Mouse (Mus musculus) urinary bladder, adult 2 months (tissue): ENCODE measurements around the gene Olfr1279. TPM values are rescaled to one million over a fixed set of nuclear protein-coding genes. Genes with fewer than 3 reads are reported as not detected.
"Not testable (repeated sequence)": the region's sequence is repeated elsewhere in the genome, so short reads cannot be mapped to it uniquely, and the experiment has no call there.

Experiments used
- DNase-seq: peaks from one replicate; pipeline ENCODE4 v3.0.0; 2022; ENCODE audit warnings: low spot score
- polyA plus RNA-seq: library from polyadenylated mRNA; depleted of rRNA; stranded (reverse); fragments of >200 nt; gene quantifications from 2 replicates; pipeline ENCODE4 v1.2.3, GENCODE M21; 2012; rRNA removed

The Olfr1279 gene
- not detected in 2 replicates for polyA plus RNA-seq

DNA sequence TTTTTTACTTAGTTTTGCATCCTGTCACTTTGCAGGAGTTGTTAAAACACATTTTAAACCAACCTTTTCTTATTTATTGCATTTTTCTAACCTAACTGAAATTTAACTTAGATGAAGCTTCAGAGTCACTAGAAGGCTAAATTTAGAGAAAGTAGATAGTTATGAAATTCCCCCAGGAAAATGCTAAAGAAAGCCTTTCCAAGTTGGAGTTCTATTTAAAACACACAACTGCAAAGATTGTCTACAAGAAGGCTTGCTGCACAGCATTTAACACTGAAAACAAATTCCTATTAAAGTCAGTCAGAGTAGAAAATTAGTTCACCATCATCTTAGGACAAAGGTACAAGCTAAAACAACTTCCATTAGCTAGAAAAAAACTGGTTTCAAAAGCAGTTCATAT, at the start of gene Olfr1279:
Gene Olfr1279 (plus strand): TSS at position 262 of the 400 bp plus-strand sequence.
- DNase-seq = no peak

DNA sequence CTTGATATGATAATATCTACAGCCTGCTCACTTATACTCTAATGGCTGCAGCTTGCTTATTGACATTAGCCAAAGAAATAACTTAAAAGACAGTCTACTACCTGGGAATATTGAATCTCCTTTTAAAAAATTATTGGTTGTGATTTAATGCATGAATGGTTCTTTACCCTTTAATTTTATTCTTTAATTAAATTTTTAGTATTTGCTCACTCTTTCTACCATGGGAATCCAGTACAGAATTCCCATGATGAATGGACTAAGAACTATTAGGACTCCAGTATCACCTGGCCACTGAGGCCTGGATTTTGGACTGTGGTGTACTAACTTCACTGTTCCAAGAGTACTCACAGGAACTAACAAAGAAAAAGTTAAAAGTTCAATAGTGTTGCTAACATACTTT, 46.2 kb upstream of the Olfr1279 start, which contains the start of gene Olfr1276:
Gene Olfr1276 (plus strand): TSS at position 301 of the 400 bp plus-strand sequence.
- no peak for DNase-seq

- no peak for DNase-seq
Observed at GRCm38 (mm10) chr2:111274006-111274405, 26.4 kb upstream of the Olfr1279 start, which contains the start of gene Olfr1277. Gene Olfr1277, minus strand, starts transcription at chr2:111274106.

- DNase-seq = no peak
Observed at GRCm38 (mm10) chr2:111289836-111290235, 10.6 kb upstream of the Olfr1279 start, which contains the start of gene Olfr1278. Gene Olfr1278, plus strand, starts transcription at chr2:111290136.

GRCm38 (mm10) chr2:111298541-111298940, 1.9 kb upstream of the Olfr1279 start:
- DNase-seq = no peak

DNA sequence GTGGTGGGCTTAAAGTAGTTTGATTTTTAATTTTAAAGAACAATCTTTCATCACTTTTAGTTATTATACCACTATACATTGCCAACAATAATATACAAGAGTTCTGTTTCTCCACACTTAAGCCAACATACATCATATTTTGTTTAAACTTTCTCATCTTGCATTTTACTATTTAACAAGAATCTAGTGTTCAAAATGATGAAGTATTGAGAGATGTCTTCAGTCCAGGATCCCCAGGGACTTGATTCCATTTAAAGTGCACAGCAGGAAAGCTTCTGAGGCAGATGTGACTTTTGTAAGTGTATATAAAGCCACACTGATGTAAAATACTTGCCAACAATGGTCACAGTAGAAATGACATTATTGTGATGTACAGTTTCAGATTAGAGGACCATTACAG, 13.3 kb downstream of the Olfr1279 start, which contains the start of gene Olfr1280:
Gene Olfr1280 (plus strand): TSS at position 301 of the 400 bp plus-strand sequence.
- DNase-seq = no peak

DNA sequence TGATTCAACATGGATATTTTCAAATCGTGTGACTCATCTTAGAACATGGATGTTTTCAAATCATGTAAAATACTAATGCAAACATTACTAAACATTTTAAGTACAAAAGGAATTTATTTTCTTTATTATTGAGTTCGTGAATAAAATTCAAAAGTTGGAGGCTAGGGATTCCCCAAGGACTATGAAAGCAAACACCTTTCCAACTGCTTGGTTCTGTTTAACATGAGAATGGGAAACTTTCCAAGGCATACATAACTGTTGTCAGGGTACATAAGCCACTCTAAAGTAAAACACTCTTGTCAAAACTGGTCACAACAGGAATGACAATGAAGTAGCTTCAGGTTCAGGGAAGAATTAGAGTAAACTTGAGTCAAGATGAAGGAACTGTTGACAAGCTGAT, 25.8 kb downstream of the Olfr1279 start, which contains the start of gene Olfr1281:
Gene Olfr1281 (plus strand): TSS at position 301 of the 400 bp plus-strand sequence.
- DNase-seq = no peak

GRCm38 (mm10) chr2:111333721-111334120, 33.3 kb downstream of the Olfr1279 start:
- not testable (repeated sequence) for DNase-seq

DNA sequence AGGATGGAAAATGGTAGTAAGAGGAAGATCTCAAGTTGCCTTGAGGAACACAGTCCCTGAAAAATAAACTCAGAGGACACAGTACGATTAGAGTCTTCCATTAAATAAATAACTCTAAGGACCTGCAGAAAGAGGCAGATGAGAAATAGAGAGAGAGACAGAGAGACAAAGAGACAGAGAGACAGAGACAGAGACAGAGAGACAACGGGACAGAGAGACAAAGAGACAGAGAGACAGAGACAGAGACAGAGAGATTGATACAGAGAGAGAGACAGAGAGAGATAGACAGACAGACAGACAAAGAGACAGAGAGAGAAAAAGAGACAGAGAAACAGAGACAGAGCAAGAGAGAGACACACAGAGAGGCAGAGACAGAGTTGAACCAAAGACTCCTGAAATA, 35.5 kb downstream of the Olfr1279 start, which contains the start of gene Olfr1282:
Gene Olfr1282 (minus strand): TSS at position 101 of the 400 bp plus-strand sequence.
- no peak for DNase-seq

Other genes with a start within 250 kb of the Olfr1279 start
- gene Gm13941, start 194.7 kb upstream of the Olfr1279 start, polyA plus RNA-seq = not detected in 2 replicates
- not detected in 2 replicates for gene Gm15130, start 147.7 kb upstream of the Olfr1279 start, polyA plus RNA-seq
- not detected in 2 replicates for gene 4930430A15Rik, start 71.0 kb upstream of the Olfr1279 start, polyA plus RNA-seq
- not detected in 2 replicates for gene Olfr1275, start 65.3 kb upstream of the Olfr1279 start, polyA plus RNA-seq
- gene Olfr1276, start 46.1 kb upstream of the Olfr1279 start, polyA plus RNA-seq = not detected in 2 replicates
- not detected in 2 replicates for gene Olfr1277, start 26.5 kb upstream of the Olfr1279 start, polyA plus RNA-seq
- gene Olfr1278, start 10.5 kb upstream of the Olfr1279 start, polyA plus RNA-seq = not detected in 2 replicates
- not detected in 2 replicates for gene Olfr1280, start 13.4 kb downstream of the Olfr1279 start, polyA plus RNA-seq
- gene Olfr1281, start 25.9 kb downstream of the Olfr1279 start, polyA plus RNA-seq = not detected in 2 replicates
- gene Olfr1282, start 35.4 kb downstream of the Olfr1279 start, polyA plus RNA-seq = not detected in 2 replicates
- not detected in 2 replicates for gene Olfr1283, start 66.2 kb downstream of the Olfr1279 start, polyA plus RNA-seq
- gene Olfr1284, start 74.9 kb downstream of the Olfr1279 start, polyA plus RNA-seq = not detected in 2 replicates
- not detected in 2 replicates for gene Olfr1286, start 122.5 kb downstream of the Olfr1279 start, polyA plus RNA-seq
- not detected in 2 replicates for gene Olfr1287, start 148.5 kb downstream of the Olfr1279 start, polyA plus RNA-seq
- not detected in 2 replicates for gene Olfr1288, start 173.5 kb downstream of the Olfr1279 start, polyA plus RNA-seq
- not detected in 2 replicates for gene Olfr1289, start 180.2 kb downstream of the Olfr1279 start, polyA plus RNA-seq
- gene Olfr1290, start 193.2 kb downstream of the Olfr1279 start, polyA plus RNA-seq = not detected in 2 replicates
- gene Olfr1291-ps1, start 196.5 kb downstream of the Olfr1279 start, polyA plus RNA-seq = not detected in 2 replicates
- not detected in 2 replicates for gene Olfr1293-ps, start 224.6 kb downstream of the Olfr1279 start, polyA plus RNA-seq
- gene Olfr1294, start 239.7 kb downstream of the Olfr1279 start, polyA plus RNA-seq = not detected in 2 replicates